ENCODE assay signal across 10 mouse cellular contexts in genomic region chr13:10636859-10637258, GRCm38 (mm10).
A peak's percentile ranks its signal among the peaks of the same experiment; 100 is the strongest.
DNase-seq lines count a peak whose midpoint lies in the region; ATAC-seq and TF ChIP-seq lines count a peak whose summit lies in the region.
"Had no signal": no experiment of that assay in that cellular context is flagged by ENCODE, and none has a peak within 500 bp of the region (broad histone marks: within the 10 kb centered on the region; RNA-seq: fewer than 3 reads in every experiment).

No protein-coding gene starts in this region.

- ATAC-seq in limb, embryonic 14.5 days (ENCODE audit: low FRiP score, low read depth), result no peak
- ATAC-seq in hindbrain, postnatal 0 days, result peak; percentile 55; the same call in 1 of the 2 replicates
- ATAC-seq in midbrain, postnatal 0 days (ENCODE audit: low FRiP score), result peak; percentile 69

- no peak overlapping the region for H3K9ac ChIP-seq in limb, embryonic 14.5 days (ENCODE audit: low read depth, low read length, severe bottlenecking)
- H3K9ac ChIP-seq in hindbrain, postnatal 0 days (replicated peaks; ENCODE audit: low read length), result no peak overlapping the region
- H3K9ac ChIP-seq in midbrain, postnatal 0 days (replicated peaks; ENCODE audit: low read length, poor library complexity, severe bottlenecking), result no peak overlapping the region
- H3K9ac ChIP-seq: liver, embryonic 14.5 days had no signal

- peak; percentile 2 for DNase-seq in adrenal gland, adult 8-10 months
- no peak for DNase-seq in adrenal gland, adult 18-20 months (ENCODE audit: low spot score in 2 of 2)
- DNase-seq in limb, embryonic 14.5 days (ENCODE audit: low spot score), result peak; percentile 11
- DNase-seq in limb, embryonic 10.5 days (ENCODE audit: low spot score), result no peak
- no peak for DNase-seq in hindbrain, postnatal 0 days (ENCODE audit: low spot score)
- peak; percentile 17 for DNase-seq in midbrain, postnatal 0 days (ENCODE audit: low spot score)
- no peak for DNase-seq in cerebellum, postnatal 10 days
- no peak for DNase-seq in urinary bladder, postnatal 10 days (ENCODE audit: low spot score)

- no peak for TF ChIP-seq CTCF in hindbrain, postnatal 0 days (IDR thresholded peaks at IDR 0.05; ENCODE audit: low read depth)
- TF ChIP-seq CTCF in midbrain, postnatal 0 days (IDR thresholded peaks at IDR 0.05), result no peak

- H3K36me3 ChIP-seq in limb, embryonic 14.5 days (ENCODE audit: control insufficient read depth, insufficient read depth, low read length), result no peaks in the 10 kb centered on the region
- no peaks in the 10 kb centered on the region for H3K36me3 ChIP-seq in limb, embryonic 10.5 days
- no peaks in the 10 kb centered on the region for H3K36me3 ChIP-seq in hindbrain, postnatal 0 days (ENCODE audit: insufficient read depth, low read length)
- no peaks in the 10 kb centered on the region for H3K36me3 ChIP-seq in midbrain, postnatal 0 days (ENCODE audit: insufficient read depth, low read length)

- no peak overlapping the region for H3K4me2 ChIP-seq in limb, embryonic 14.5 days (replicated peaks; ENCODE audit: low read depth, low read length, severe bottlenecking)
- no peak overlapping the region for H3K4me2 ChIP-seq in hindbrain, postnatal 0 days (ENCODE audit: low read depth, low read length)
- no peak overlapping the region for H3K4me2 ChIP-seq in midbrain, postnatal 0 days (ENCODE audit: low read depth, low read length, poor library complexity, severe bottlenecking)

- TF ChIP-seq POLR2A in limb, embryonic 14.5 days (IDR thresholded peaks at IDR 0.05; ENCODE audit: borderline replicate concordance, extremely low read depth, insufficient read depth, insufficient read length), result no peak

- no peak overlapping the region for H3K27ac ChIP-seq in limb, embryonic 14.5 days (replicated peaks; ENCODE audit: low read depth, low read length)
- H3K27ac ChIP-seq in limb, embryonic 10.5 days, result no peak overlapping the region
- no peak overlapping the region for H3K27ac ChIP-seq in hindbrain, postnatal 0 days
- H3K27ac ChIP-seq in midbrain, postnatal 0 days (ENCODE audit: low read depth, low read length), result no peak overlapping the region
- H3K27ac ChIP-seq: heart, adult 2 months; liver, embryonic 14.5 days had no signal

- no peak overlapping the region for H3K4me3 ChIP-seq in limb, embryonic 14.5 days (replicated peaks; ENCODE audit: low read length)
- no peak overlapping the region for H3K4me3 ChIP-seq in limb, embryonic 10.5 days
- H3K4me3 ChIP-seq in hindbrain, postnatal 0 days (ENCODE audit: low read length), result no peak overlapping the region
- no peak overlapping the region for H3K4me3 ChIP-seq in midbrain, postnatal 0 days (ENCODE audit: low read depth, low read length)
- H3K4me3 ChIP-seq: heart, adult 2 months had no signal

- H3K4me1 ChIP-seq in limb, embryonic 14.5 days (ENCODE audit: control insufficient read depth, insufficient read depth, low read length), result no peaks in the 10 kb centered on the region
- no peaks in the 10 kb centered on the region for H3K4me1 ChIP-seq in limb, embryonic 10.5 days
- H3K4me1 ChIP-seq in hindbrain, postnatal 0 days (ENCODE audit: insufficient read depth, low read length), result no peaks in the 10 kb centered on the region
- H3K4me1 ChIP-seq in midbrain, postnatal 0 days (ENCODE audit: insufficient read depth, low read length), result no peaks in the 10 kb centered on the region

- H3K27me3 ChIP-seq in limb, embryonic 14.5 days (ENCODE audit: control insufficient read depth, insufficient read depth, low read length), result no peaks in the 10 kb centered on the region
- H3K27me3 ChIP-seq in limb, embryonic 10.5 days (ENCODE audit: low read depth, poor library complexity, severe bottlenecking), result no peaks in the 10 kb centered on the region
- H3K27me3 ChIP-seq in hindbrain, postnatal 0 days (ENCODE audit: insufficient read depth, low read length), result no peaks in the 10 kb centered on the region
- no peaks in the 10 kb centered on the region for H3K27me3 ChIP-seq in midbrain, postnatal 0 days (ENCODE audit: insufficient read depth, low read length)

- 75% methylated on average over 4 of the region's 4 CpGs for WGBS in limb, embryonic 14.5 days
- WGBS in limb, embryonic 10.5 days, result 83% methylated on average over 4 of the region's 4 CpGs
- 67% methylated on average over 4 of the region's 4 CpGs for WGBS in hindbrain, postnatal 0 days
- 60% methylated on average over 4 of the region's 4 CpGs for WGBS in midbrain, postnatal 0 days

- no peaks in the 10 kb centered on the region for H3K9me3 ChIP-seq in limb, embryonic 14.5 days (ENCODE audit: control insufficient read depth, low read length)
- no peaks in the 10 kb centered on the region for H3K9me3 ChIP-seq in limb, embryonic 10.5 days (replicated peaks)
- H3K9me3 ChIP-seq in hindbrain, postnatal 0 days (ENCODE audit: low read length), result no peaks in the 10 kb centered on the region
- no peaks in the 10 kb centered on the region for H3K9me3 ChIP-seq in midbrain, postnatal 0 days (ENCODE audit: low read length)

Comparison
In these comparisons a context has a peak if more than half of its experiments do, and no peak if none do; other contexts are left out.
1. DNase-seq: peak in adrenal gland, adult 8-10 months (single experiment), limb, embryonic 14.5 days (single experiment) and midbrain, postnatal 0 days (single experiment); none in adrenal gland, adult 18-20 months (0 of 2), limb, embryonic 10.5 days (single experiment), hindbrain, postnatal 0 days (single experiment), cerebellum, postnatal 10 days (0 of 2) and urinary bladder, postnatal 10 days (single experiment).